Mouse (Mus musculus): ENCODE data around the gene Sh3bgrl2. TPM values are rescaled to one million over a fixed set of nuclear protein-coding genes. Genes with fewer than 3 reads are reported as not detected.
A peak's percentile ranks its signal among the peaks of the same experiment; 100 is the strongest.

Sh3bgrl2 gene
- total RNA-seq, 2 experiments from 2014 or later: 26.8 to 28.1 TPM

GRCm38 (mm10) chr9:83634703-83635102 lies 86.6 kb downstream of the Sh3bgrl2 start:
- DNase-seq: no peak

- DNase-seq: no peak
These were observed 87.9 kb downstream of the Sh3bgrl2 start for GRCm38 (mm10) chr9:83635997-83636396.

GRCm38 (mm10) chr9:83643139-83643538 lies 95.0 kb downstream of the Sh3bgrl2 start:
- DNase-seq: no peak

- no peak for DNase-seq
These were observed 95.7 kb downstream of the Sh3bgrl2 start for GRCm38 (mm10) chr9:83643833-83644232.

GRCm38 (mm10) chr9:83646215-83646614 lies 98.1 kb downstream of the Sh3bgrl2 start:
- DNase-seq: no peak

GRCm38 (mm10) chr9:83646691-83647090 lies 98.6 kb downstream of the Sh3bgrl2 start:
- DNase-seq: no peak

GRCm38 (mm10) chr9:83647919-83648705 lies 100.0 kb downstream of the Sh3bgrl2 start:
- no peak for DNase-seq

- DNase-seq: no peak
These were observed 100.6 kb downstream of the Sh3bgrl2 start for GRCm38 (mm10) chr9:83648733-83649132.

GRCm38 (mm10) chr9:83652015-83652414 lies 103.9 kb downstream of the Sh3bgrl2 start:
- no peak for DNase-seq

GRCm38 (mm10) chr9:83652590-83653172 lies 104.6 kb downstream of the Sh3bgrl2 start:
- no peak for DNase-seq

- no peak for DNase-seq
These were observed 106.5 kb downstream of the Sh3bgrl2 start for GRCm38 (mm10) chr9:83654601-83655000.

GRCm38 (mm10) chr9:83656960-83657651 lies 109.0 kb downstream of the Sh3bgrl2 start:
- DNase-seq: no peak

- no peak for DNase-seq
These were observed 109.5 kb downstream of the Sh3bgrl2 start for GRCm38 (mm10) chr9:83657652-83658002.

GRCm38 (mm10) chr9:83659081-83659480 lies 111.0 kb downstream of the Sh3bgrl2 start:
- no peak for DNase-seq

GRCm38 (mm10) chr9:83661811-83662210 lies 113.7 kb downstream of the Sh3bgrl2 start:
- no peak for DNase-seq

GRCm38 (mm10) chr9:83663981-83664897 lies 116.1 kb downstream of the Sh3bgrl2 start:
- peak in 1 of 2 experiments; percentile 18 for DNase-seq

GRCm38 (mm10) chr9:83664951-83665350 lies 116.8 kb downstream of the Sh3bgrl2 start:
- no peak for DNase-seq

GRCm38 (mm10) chr9:83667031-83667430 lies 118.9 kb downstream of the Sh3bgrl2 start:
- no peak for DNase-seq

- no peak for DNase-seq
These were observed 131.5 kb downstream of the Sh3bgrl2 start for GRCm38 (mm10) chr9:83679626-83680025.

- DNase-seq: no peak
These were observed 133.8 kb downstream of the Sh3bgrl2 start for GRCm38 (mm10) chr9:83681661-83682655.

GRCm38 (mm10) chr9:83686511-83687100 lies 138.5 kb downstream of the Sh3bgrl2 start:
- peak; percentile 28 to 42 for DNase-seq
